Mouse (Mus musculus) ES-Bruce4 (cell line): Measurements from ENCODE around the gene Fam50b.

ENCODE experiments used
- CTCF ChIP-seq: IDR thresholded peaks from one replicate; pipeline ENCODE4 v1.8.1; 2011; ENCODE audit warnings: low read depth, low read length
- EP300 ChIP-seq: IDR thresholded peaks from 2 replicates; pipeline ENCODE4 v1.6.1; 2011; ENCODE audit warnings: low read depth, low read length; ENCODE audit not compliant: insufficient read depth
- POLR2A ChIP-seq: IDR thresholded peaks from one replicate; pipeline ENCODE4 v1.8.1; 2011; ENCODE audit warnings: low read length; ENCODE audit not compliant: insufficient read depth

DNA sequence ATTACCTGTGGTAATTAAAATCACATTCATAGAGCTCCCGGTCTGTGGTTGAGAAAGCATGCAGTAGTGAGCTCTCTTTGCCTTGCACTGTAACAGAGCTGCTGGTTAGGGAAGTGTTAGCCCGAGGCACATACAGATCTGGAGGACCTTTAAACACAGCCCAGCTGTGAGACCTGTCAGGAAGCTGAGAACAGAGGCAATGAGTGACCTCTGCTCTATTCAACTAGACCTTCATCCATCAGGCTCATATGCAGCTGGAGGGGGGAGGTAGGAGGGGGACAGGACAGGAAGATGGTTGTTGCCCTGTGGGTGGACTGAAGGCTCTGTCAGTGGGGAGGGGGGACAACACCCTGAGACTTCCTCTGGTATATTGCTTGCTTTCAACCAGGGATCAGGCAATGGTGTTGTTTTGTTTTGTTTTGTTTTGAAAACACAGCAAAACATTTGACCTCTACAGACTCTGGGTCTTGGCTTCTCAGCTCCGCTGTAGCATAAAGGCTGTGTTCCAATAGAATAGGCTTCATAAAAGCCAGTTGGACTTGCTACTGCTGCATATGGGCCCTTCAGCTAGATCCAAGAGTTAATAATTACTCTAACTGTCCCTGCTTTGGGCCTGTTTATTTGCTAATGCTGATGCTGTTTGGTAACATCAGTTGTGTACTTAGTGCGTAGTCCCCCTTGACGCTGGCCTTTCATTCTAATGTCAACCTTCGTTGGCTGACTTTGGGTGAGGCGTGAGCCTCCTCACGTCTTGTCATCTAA lies 9.6 kb upstream of the Fam50b start:
- TF ChIP-seq CTCF = no peak
- no peak for TF ChIP-seq EP300
- TF ChIP-seq POLR2A = no peak
